Mouse (Mus musculus): ENCODE results near the gene Letmd1.

DNA sequence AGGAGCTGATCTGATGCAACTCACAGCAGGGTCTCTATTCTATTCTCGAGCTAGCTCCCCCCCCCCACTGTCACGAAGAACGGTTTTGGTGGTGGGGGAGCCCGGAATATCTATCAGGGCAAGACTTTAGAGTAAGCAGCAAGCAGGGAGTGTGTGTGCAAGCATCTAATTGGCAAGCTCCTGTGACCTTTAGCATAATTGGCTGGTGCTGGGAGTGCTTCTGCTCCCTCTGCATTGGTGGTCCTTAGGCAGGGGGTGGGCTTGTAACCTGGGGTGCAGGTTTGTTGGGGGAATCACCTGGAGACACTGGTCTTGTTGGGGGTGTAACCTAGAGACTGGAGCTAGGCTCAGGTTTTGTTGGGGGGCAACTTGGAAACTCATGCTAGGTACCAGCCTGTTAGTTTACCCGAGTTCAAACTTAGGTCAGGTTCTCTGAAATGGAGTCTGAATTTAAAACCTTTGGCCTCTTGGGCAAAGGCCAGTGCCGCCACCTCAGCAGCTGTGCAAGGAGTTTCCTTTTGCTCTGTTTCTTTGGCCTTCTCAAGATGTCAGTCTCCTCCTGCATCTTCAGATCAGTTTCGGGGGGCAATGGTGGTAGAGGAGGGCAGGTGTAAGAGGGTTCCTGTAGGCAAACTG, 12.3 kb upstream of the Letmd1 start:
- TF ChIP-seq CTCF (IDR thresholded peaks at IDR 0.05; ENCODE audit: low read depth, low read length), result no peak
- TF ChIP-seq POLR2A (IDR thresholded peaks at IDR 0.05; ENCODE audit: borderline replicate concordance, low read depth, low read length), result no peak
